Mouse (Mus musculus) embryonic stem cell, embryonic (primary cell): Measurements from ENCODE around the gene Ist1.

Experiments used
- CTCF ChIA-PET, 4 experiments: fragments of 300-600 bp in 2 of 4; fragments of 350-600 bp in 2 of 4; sonication (Branson Sonifier 250); formaldehyde crosslinking; loops; one replicate each; lab custom pipeline; 2022; ENCODE audit warnings: inconsistent platforms in 2 of 4; lab: Charles Lee
- POLR2A ChIA-PET, 4 experiments: fragments of 300-600 bp in 2 of 4; fragments of 350-600 bp in 2 of 4; sonication (Branson Sonifier 250); formaldehyde crosslinking; loops; one replicate each; lab custom pipeline; 2022; ENCODE audit warnings: antibody characterized with exemption in 4 of 4, inconsistent platforms in 1 of 4; lab: Charles Lee

Ist1 gene

GRCm38 (mm10) chr8:109641236-109641635 lies 51.8 kb downstream of the Ist1 start:
- ChIA-PET POLR2A (interaction anchor here in 1 of 4 experiments (1.0 kb wide), 1 partner anchor 9 kb away, joined by 3 read pairs; no protein-coding TSS in a partner anchor), CTCF (no interaction called here)

GRCm38 (mm10) chr8:109640410-109640809 lies 52.6 kb downstream of the Ist1 start:
- ChIA-PET CTCF (no interaction called here), POLR2A (interaction anchor here in 1 of 4 experiments (1.0 kb wide), 1 partner anchor 10 kb away, joined by 3 read pairs; no protein-coding TSS in a partner anchor)

GRCm38 (mm10) chr8:109638851-109639250 lies 54.2 kb downstream of the Ist1 start:
- CTCF ChIA-PET = interaction anchor here in 1 of 4 experiments (1.0 kb wide), 1 partner anchor 24 kb away, joined by 3 read pairs; no protein-coding TSS in a partner anchor
- POLR2A ChIA-PET = no interaction called here

- ChIA-PET CTCF (no interaction called here), POLR2A (no interaction called here)
Measured at GRCm38 (mm10) chr8:109635146-109635545, 57.9 kb downstream of the Ist1 start.

GRCm38 (mm10) chr8:109632498-109632897 lies 60.6 kb downstream of the Ist1 start:
- ChIA-PET CTCF (no interaction called here), POLR2A (no interaction called here)

- POLR2A ChIA-PET = interaction anchor here in 2 of 4 experiments (0.6 to 0.7 kb wide), 2 partner anchors 245 to 405 kb away, joined by 3 to 5 read pairs; no protein-coding TSS in a partner anchor
- CTCF ChIA-PET = interaction anchor here in 2 of 4 experiments (0.6 to 0.9 kb wide), 3 partner anchors 33 to 747 kb away, joined by 3 read pairs; no protein-coding TSS in a partner anchor
Measured at GRCm38 (mm10) chr8:109628638-109629037, 64.4 kb downstream of the Ist1 start.
